Mouse (Mus musculus) cerebellum, adult 11-12 months (tissue): ENCODE data around the gene Lrriq4.

Source experiments
- DNase-seq: peaks from one replicate; pipeline ENCODE4 v3.0.0; 2022

Lrriq4 gene

GRCm38 (mm10) chr3:30644207-30644606 lies at the start of gene Lrriq4:
Gene Lrriq4 (plus strand): TSS chr3:30644507.
- DNase-seq = no peak

- peak; percentile 68 for DNase-seq
These were observed 49.0 kb upstream of the Lrriq4 start for GRCm38 (mm10) chr3:30595111-30595832.

GRCm38 (mm10) chr3:30597271-30597670 lies 47.0 kb upstream of the Lrriq4 start:
- no peak for DNase-seq

- DNase-seq = peak; percentile 81
These were observed 44.4 kb upstream of the Lrriq4 start, which contains the start of gene Actrt3 for GRCm38 (mm10) chr3:30599711-30600545. Gene Actrt3 (minus strand): TSS chr3:30599939.

- peak; percentile 76 for DNase-seq
These were observed 43.6 kb upstream of the Lrriq4 start for GRCm38 (mm10) chr3:30600717-30601116.

GRCm38 (mm10) chr3:30601175-30601574 lies 43.1 kb upstream of the Lrriq4 start:
- peak; percentile 85 for DNase-seq

GRCm38 (mm10) chr3:30601610-30602064 lies 42.7 kb upstream of the Lrriq4 start:
- no peak for DNase-seq

- peak; percentile 97 for DNase-seq
These were observed 42.1 kb upstream of the Lrriq4 start, which contains the start of gene Mynn for GRCm38 (mm10) chr3:30602065-30602739. Gene Mynn (plus strand): TSS chr3:30602065.

GRCm38 (mm10) chr3:30602740-30603098 lies 41.6 kb upstream of the Lrriq4 start:
- no peak for DNase-seq

GRCm38 (mm10) chr3:30603256-30603655 lies 41.1 kb upstream of the Lrriq4 start:
- DNase-seq = no peak

GRCm38 (mm10) chr3:30608999-30609398 lies 35.3 kb upstream of the Lrriq4 start:
- no peak for DNase-seq

- DNase-seq = no peak
These were observed 33.4 kb upstream of the Lrriq4 start for GRCm38 (mm10) chr3:30610930-30611329.

- DNase-seq = no peak
These were observed 24.2 kb upstream of the Lrriq4 start for GRCm38 (mm10) chr3:30620132-30620531.

- no peak for DNase-seq
These were observed 10.6 kb upstream of the Lrriq4 start for GRCm38 (mm10) chr3:30633681-30634080.

- no peak for DNase-seq
These were observed 8.7 kb upstream of the Lrriq4 start for GRCm38 (mm10) chr3:30635629-30636028.

GRCm38 (mm10) chr3:30646761-30647160 lies 2.5 kb downstream of the Lrriq4 start:
- DNase-seq = no peak

GRCm38 (mm10) chr3:30647440-30648090 lies 3.3 kb downstream of the Lrriq4 start, which contains the start of gene Lrrc34:
Gene Lrrc34 (minus strand): TSS chr3:30647869.
- no peak for DNase-seq

GRCm38 (mm10) chr3:30648466-30648865 lies 4.2 kb downstream of the Lrriq4 start:
- DNase-seq = no peak

- DNase-seq = no peak
These were observed 5.9 kb downstream of the Lrriq4 start for GRCm38 (mm10) chr3:30650062-30650841.

- DNase-seq = no peak
These were observed 11.6 kb downstream of the Lrriq4 start for GRCm38 (mm10) chr3:30655937-30656336.

GRCm38 (mm10) chr3:30658486-30658885 lies 14.2 kb downstream of the Lrriq4 start:
- DNase-seq = no peak

GRCm38 (mm10) chr3:30683190-30683589 lies 38.9 kb downstream of the Lrriq4 start:
- no peak for DNase-seq
